Mouse (Mus musculus) CD4-positive helper T cell, adult 2 months (primary cell): Measurements from ENCODE around the gene Ago4.

Experiments
- DNase-seq: peaks from one replicate; pipeline ENCODE4 v3.0.0-alpha.2; 2012; ENCODE audit warnings: low read depth, missing footprints, low spot score

Gene Ago4

DNA sequence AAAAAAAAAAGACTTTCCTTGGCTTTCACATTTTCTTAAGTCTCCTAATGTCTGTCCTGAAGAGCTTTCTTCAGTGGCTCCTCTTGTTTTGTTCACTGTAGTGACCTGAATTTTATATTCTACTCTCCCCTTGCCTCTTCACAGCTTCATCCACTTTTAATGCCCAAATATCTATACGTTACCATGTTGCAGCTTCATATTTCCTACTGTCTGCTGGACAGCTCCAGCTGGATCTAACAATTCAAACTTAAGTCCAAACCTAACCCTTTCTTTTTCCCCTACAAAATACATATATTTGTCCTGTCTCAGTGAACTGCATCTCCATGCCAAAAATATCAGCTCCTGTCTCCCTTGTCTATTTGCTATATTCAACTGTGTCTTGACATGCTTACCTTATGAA, 63.9 kb downstream of the Ago4 start:
- no peak for DNase-seq

DNA sequence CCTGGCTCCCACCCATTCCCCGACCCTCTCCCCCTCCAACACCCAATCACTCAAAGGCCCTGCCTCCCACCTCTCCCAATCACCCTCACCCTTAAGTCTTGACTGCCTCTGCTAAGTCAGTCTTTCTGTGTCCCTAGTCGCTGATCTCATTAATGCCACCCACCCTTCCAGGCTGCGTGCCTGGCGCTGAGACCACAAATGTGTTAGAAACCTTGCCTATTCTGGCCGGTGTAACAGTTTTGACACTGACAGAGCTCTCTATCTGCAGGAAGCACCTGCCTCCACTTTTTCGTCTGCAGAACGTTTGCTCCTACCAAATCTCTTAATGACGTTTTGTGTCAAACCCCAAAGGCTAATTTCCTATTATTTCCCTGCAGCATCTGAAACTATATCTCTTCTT, 64.3 kb downstream of the Ago4 start:
- no peak for DNase-seq

DNA sequence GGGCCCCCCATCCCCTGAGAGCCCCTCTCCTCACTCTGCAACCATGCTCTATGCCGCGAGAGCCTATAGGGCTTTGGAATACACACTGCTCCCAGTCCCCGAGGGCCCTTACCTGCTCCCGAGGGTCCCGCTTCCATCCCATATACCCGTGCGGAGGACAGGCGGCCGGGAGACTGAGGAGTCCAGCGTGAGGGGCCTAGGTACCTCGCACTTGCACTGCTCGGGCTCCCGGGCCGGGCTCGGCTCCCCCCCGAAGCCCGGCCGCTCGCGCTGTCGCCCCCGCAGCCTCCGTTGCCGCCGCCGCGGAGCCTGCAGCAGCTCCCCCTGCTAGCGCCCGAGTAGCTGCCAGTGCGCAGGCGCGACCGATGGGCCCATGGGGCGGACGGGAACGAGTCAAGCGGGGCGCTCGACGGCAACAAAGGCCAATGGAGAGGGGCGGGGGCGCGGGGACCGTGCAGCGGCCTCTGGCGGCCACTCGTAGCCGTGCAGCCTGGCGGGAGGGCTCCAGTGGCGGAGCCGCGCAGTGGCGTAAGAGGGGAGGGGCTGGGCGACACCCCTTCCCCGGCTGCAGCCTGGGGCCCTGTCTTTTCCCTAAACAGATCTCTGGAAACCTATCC, 64.9 kb downstream of the Ago4 start, which contains the start of gene Ago1:
TSS of gene Ago1 (minus strand) at position 299 of the 617 bp plus-strand sequence.
- DNase-seq = peak; percentile 96

DNA sequence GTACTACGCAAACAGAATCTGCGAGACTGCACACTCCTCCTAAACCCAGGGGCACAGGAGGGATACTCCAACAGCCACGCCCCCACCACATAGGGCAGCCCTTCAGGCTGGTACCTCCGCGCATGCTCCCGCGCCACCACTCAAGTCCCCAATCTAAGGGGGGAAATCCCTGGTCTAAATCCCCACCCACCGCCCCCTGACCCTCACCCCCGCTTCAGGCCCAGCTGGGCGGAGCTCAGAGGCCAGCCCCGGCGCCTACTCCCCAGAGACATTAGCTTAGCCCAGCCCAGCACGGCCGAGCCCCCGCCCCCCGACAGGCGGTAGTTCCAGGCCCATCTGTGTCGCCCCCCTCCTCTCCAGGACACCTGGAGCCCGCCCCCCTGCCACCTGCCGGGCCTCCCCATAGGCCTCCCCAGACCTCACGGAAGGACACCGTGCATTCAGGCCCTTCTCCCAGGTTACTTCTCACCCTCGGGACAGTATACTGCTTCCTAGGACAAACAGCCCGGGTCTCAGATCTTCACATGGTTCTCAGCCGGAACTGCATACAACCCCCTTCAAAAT, 65.5 kb downstream of the Ago4 start:
- DNase-seq = peak; percentile 86

DNA sequence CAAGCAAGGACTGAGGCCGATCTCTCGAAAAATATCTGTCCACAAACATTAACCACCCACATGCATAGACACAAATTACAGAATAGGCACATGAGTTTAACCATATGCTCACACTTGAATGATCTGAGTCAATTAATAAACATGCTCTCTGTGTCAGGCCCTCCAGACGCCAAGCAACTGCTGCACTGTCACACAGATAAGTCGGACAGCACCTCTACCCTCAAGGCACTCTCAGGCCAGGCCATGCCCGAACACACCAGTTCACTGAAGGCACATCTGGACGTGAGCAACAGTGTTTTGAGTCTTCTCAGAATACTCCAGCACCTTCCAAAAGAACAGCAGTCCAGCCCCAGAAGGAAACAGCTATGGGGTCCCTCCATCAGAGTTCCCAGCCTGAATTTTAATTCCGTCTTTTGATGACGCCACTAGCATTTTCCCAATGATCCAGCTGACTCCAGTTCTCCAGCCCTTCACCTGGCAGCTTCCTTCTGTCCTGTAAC, 67.0 kb downstream of the Ago4 start:
- DNase-seq = no peak

DNA sequence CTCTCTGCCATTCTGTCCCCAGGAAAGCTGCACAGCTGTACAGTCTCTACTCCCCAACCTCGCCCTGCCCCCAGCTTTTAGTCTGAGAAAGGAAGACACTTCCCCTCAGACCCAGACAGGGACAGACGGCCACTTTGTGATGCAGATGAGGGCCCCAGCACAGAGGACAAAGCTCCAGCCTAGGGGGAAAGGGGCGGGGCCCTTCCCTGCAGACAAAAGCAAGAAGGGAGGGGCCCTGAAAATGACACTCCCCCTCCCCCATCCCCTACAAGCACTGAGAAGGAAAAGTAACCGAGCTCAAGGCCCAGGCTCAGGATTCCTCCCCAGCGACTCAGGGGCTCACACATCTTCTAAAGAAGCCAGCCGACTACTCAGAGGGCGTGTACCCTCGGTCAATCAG, 67.4 kb downstream of the Ago4 start:
- peak; percentile 25 for DNase-seq

DNA sequence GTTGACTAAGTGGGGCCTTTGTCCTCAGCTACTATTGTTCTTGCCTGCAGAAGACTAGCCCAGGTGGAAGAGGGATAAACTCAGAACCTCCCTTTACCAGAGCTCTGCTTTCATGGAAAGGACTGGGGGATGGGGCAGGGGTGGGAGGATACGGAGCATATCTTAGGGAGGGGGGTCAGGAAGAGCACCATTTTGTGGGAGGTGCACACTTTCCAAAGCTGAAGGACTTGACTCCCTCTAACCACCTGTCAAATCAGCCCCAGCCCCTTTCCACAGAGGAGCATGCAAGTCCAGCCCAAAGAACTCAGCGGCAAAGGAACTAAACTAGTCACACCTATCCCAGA, 68.4 kb downstream of the Ago4 start:
- DNase-seq = no peak

DNA sequence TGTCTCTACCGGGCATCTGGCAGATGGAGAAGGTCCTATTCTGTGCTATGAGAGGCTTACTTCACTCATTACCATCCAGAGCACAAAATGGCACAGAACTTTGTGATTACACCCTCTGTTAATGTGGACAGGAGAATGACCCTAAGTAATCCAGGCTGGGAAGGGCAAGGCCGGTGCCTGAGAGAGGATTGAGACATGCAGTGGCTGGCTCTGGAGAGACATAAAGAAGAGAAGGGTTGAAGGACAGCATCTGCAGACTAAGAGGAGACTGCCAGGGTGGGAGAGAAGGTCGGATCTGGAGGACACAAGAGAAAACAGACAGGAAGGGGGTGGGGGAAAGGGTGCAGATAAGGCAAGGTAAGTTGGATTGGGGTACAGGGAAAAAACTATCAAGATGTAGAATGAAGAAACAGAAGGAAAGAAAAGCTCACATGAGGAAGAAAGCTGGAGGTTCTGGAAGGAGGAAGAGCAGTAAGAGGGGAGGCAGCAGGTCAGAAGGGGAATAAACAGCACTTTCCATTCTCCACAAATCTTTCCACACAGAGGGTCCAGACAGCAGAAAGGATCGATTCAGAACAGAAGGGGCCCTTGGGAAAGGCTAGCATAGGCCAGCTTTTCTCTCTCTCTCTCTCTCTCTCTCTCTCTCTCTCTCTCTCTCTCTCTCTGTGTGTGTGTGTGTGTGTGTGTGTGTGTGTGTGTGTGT, 68.9 kb downstream of the Ago4 start:
- no peak for DNase-seq

DNA sequence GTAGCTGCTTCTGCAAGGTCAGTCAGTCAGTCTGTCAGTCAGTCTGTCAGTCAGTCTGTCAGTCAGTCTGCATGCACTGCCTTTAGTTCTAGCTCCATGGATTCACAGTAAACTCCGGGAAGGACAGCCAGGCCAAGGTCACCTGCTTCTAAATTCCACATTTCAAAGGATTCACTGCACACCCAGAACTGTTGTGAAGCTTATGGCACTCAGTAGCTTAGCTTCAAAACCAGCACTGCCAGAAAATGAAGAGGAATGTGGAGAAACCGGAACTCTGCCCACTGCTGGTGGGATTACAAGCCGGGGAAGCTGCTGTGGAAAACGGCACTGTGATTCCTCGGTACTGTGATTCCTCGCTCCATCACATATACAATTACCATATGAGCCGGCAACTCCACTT, 77.8 kb downstream of the Ago4 start:
- no peak for DNase-seq

DNA sequence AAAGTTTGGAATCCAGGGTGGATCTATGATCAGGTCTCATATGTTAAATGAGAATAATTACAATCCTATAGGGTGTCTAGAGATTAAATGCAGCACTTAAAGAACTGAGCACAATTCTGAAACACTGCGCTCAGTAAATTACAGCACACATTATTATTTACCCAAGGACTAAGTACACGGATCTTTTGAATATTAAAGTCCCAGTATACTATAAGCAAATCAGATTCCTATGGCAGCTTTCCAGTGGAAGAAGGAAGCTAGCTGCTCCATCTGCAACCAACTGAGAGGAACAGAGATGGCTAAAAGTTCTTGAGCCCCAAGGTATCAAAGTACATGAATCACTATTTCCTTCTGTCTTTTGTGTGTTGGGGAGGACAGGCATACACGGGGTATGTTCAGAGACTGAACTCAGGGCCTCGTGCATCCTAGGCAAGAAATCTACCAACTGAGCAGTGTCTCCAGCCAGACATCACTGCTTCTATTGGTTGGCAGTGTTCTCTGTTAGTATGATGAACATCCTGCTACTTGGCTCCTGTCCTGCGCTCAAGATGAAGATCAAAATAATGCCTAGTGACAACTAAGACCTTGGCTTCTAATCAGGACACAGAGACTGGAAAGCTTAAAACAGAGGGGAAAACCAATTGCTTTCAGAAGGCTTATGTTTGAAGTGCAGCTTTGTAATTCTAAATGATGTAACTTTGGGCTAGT, 78.6 kb downstream of the Ago4 start:
- DNase-seq = no peak

DNA sequence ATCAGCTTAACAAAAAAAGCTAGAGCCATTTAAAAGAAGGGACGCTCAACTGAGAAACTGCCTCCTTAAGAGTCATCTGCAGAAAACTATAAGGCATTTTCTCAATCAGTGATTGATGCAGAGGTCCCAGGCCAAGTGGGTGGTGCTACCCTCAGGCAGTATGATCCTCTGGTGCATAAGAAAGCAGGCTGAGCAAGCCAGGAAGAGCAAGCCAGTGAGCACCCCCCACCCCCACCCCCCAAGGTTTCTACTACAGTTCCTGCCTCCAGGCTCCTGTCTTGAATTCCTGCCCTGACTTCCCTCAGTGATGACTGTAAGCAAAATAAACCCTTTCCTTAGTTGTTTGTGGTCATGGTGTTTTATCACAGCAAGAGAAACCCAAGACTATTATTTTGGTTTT, 83.0 kb downstream of the Ago4 start:
- DNase-seq = no peak

DNA sequence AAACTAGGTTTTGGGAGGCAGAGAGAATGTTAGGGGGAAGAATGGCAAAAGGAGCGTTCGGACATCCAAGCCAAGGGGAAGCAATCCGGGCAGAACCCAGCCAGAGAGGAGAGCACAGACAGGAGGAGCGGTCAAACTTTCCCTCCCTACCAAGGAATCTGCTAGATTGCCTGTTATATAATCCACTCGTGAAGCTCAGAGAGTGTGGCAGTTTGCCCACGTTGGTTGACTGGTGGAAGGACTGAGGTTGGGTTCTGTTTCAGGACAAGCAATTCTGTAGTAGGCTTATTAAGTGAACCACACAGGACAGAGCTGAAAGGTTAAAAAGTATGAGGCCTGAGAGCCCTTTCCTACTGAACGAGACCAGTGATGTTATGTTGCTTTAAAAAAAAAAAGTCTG, 86.1 kb downstream of the Ago4 start:
- no peak for DNase-seq

DNA sequence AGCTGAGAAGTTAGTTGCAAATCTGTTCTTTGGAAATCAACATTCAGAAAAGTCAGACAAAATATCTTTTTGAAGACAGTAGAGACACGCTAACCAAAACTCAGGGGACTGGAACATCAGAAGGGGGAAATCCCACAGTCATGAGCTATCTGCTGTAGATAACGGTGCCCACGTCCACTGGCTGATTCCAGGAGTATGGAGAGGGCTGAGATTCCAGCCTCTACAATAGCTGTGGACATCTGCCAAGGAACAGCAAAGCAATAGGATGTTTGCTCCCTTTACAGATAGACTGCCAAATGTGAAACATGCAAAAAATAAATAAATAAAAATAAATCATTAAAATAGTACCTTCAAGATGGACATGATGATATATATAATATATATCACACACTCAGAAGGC, 88.7 kb downstream of the Ago4 start:
- no peak for DNase-seq
